Mouse (Mus musculus): ENCODE results near the gene Plagl1. TPM values are rescaled to one million over a fixed set of nuclear protein-coding genes. Genes with fewer than 3 reads are reported as not detected.

The Plagl1 gene
- polyA plus RNA-seq (2021; fragmentation: Nextera tagmentation) = 7.1 and 7.5 TPM in 2 replicates
- long read RNA-seq, experiment 1, partial matches to known transcripts = 1 of 4 reads
- long read RNA-seq, experiment 1, other reads (novel, unspliced or antisense) = 3 of 4 reads
- long read RNA-seq, experiment 2, partial matches to known transcripts = 2 of 6 reads
- long read RNA-seq, experiment 2, other reads (novel, unspliced or antisense) = 4 of 6 reads

GRCm38 (mm10) chr10:13060021-13060668 is at the start of gene Plagl1:
Gene Plagl1 (plus strand): TSS chr10:13060504.

GRCm38 (mm10) chr10:13177973-13178624 is 117.8 kb downstream of the Plagl1 start, which contains the start of gene Zc2hc1b:
Gene Zc2hc1b (minus strand): TSS chr10:13178023.

Other genes with a start within 250 kb of the Plagl1 start
- gene Utrn, start 191.1 kb upstream of the Plagl1 start, polyA plus RNA-seq (2021; fragmentation: Nextera tagmentation) = 8.3 and 10.5 TPM in 2 replicates
- gene Stx11, start 96.2 kb upstream of the Plagl1 start, polyA plus RNA-seq (2021; fragmentation: Nextera tagmentation) = 0.06 and 0.24 TPM in 2 replicates
- gene Sf3b5, start 55.2 kb upstream of the Plagl1 start, polyA plus RNA-seq (2021; fragmentation: Nextera tagmentation) = 59.6 and 59.8 TPM in 2 replicates
- not detected in 2 replicates for gene Zc2hc1b, start 117.5 kb downstream of the Plagl1 start, polyA plus RNA-seq (2021; fragmentation: Nextera tagmentation)
- 16.6 and 18.2 TPM in 2 replicates for gene Ltv1, start 132.7 kb downstream of the Plagl1 start, polyA plus RNA-seq (2021; fragmentation: Nextera tagmentation)